Mouse (Mus musculus): Measurements from ENCODE around the gene Ufd1.

GRCm38 (mm10) chr16:18836468-18837208 lies 25.1 kb downstream of the Ufd1 start, which contains the start of the genes 2510002D24Rik and Gm28539:
- TF ChIP-seq CTCF (conservative IDR thresholded peaks at IDR 0.05; ENCODE audit: insufficient read depth, insufficient read length, low read depth, low read length), result no peak
- TF ChIP-seq POLR2A (IDR thresholded peaks at IDR 0.05; ENCODE audit: low read depth, low read length), result peak; percentile 84
